9 mouse cellular contexts compared by ENCODE assay signal in genomic region chr3:152092385-152093057, GRCm38 (mm10).
DNase-seq lines count a peak whose midpoint lies in the region; ATAC-seq lines count a peak whose summit lies in the region.
"Had no signal": no experiment of that assay in that cellular context is flagged by ENCODE, and none has a peak within 500 bp of the region (broad histone marks: within the 10 kb centered on the region; RNA-seq: fewer than 3 reads in every experiment).

No protein-coding gene starts in this region.

- H3K27ac ChIP-seq in heart, embryonic 14.5 days (replicated peaks in 1 of 2; ENCODE audit: control insufficient read depth in 1 of 2, insufficient read depth in 1 of 2, low read depth in 2 of 2, low read length in 2 of 2), result no peak overlapping the region
- no peak overlapping the region for H3K27ac ChIP-seq in heart, embryonic 16.5 days (ENCODE audit: low read length)
- no peak overlapping the region for H3K27ac ChIP-seq in midbrain, embryonic 10.5 days (replicated peaks)
- H3K27ac ChIP-seq: liver, embryonic 15.5 days had no signal

- DNase-seq in heart, postnatal 14 days, result no peak
- peak; percentile 47 for DNase-seq in ZHBTc4 (ENCODE audit: low read depth, low spot score)
- DNase-seq in midbrain, embryonic 10.5 days (ENCODE audit: low spot score), result no peak
- DNase-seq in right cerebral cortex, adult 2 months (ENCODE audit: low spot score in 2 of 2), result no peak
- no peak for DNase-seq in left cerebral cortex, postnatal 14 days (ENCODE audit: low spot score in 2 of 2)
- DNase-seq in kidney, postnatal 14 days, result no peak

- no peaks in the 10 kb centered on the region for H3K27me3 ChIP-seq in heart, embryonic 14.5 days (ENCODE audit: control insufficient read depth, insufficient read depth, low read length)
- H3K27me3 ChIP-seq in heart, embryonic 16.5 days (ENCODE audit: control insufficient read depth, insufficient read depth, low read length), result no peaks in the 10 kb centered on the region
- 0 out of 2 replicates have a peak, but pooled peaks cover 10% of the 10 kb centered on the region for H3K27me3 ChIP-seq in midbrain, embryonic 10.5 days (ENCODE audit: low read depth, poor library complexity, severe bottlenecking)

- no peaks in the 10 kb centered on the region for H3K9me3 ChIP-seq in heart, embryonic 14.5 days (ENCODE audit: control insufficient read depth, low read length)
- no peaks in the 10 kb centered on the region for H3K9me3 ChIP-seq in heart, embryonic 16.5 days (replicated peaks; ENCODE audit: control insufficient read depth, low read length)
- no peaks in the 10 kb centered on the region for H3K9me3 ChIP-seq in midbrain, embryonic 10.5 days (replicated peaks)
- H3K9me3 ChIP-seq: liver, embryonic 15.5 days had no signal

- 47% methylated on average over 34 of the region's 34 CpGs for WGBS in heart, embryonic 14.5 days
- 44% methylated on average over 34 of the region's 34 CpGs for WGBS in heart, embryonic 16.5 days
- WGBS in midbrain, embryonic 10.5 days, result 56% methylated on average over 34 of the region's 34 CpGs

- H3K4me1 ChIP-seq in heart, embryonic 14.5 days (ENCODE audit: control insufficient read depth in 2 of 2, insufficient read depth in 2 of 2, low read length in 2 of 2), result no peaks in the 10 kb centered on the region
- no peaks in the 10 kb centered on the region for H3K4me1 ChIP-seq in heart, embryonic 16.5 days (ENCODE audit: control insufficient read depth, insufficient read depth, low read length)
- H3K4me1 ChIP-seq in midbrain, embryonic 10.5 days, result no peaks in the 10 kb centered on the region
- H3K4me1 ChIP-seq: liver, embryonic 15.5 days had no signal

- no peaks in the 10 kb centered on the region for H3K36me3 ChIP-seq in heart, embryonic 14.5 days (ENCODE audit: control insufficient read depth, insufficient read depth, low read length)
- H3K36me3 ChIP-seq in heart, embryonic 16.5 days (ENCODE audit: control insufficient read depth, insufficient read depth), result no peaks in the 10 kb centered on the region
- no peaks in the 10 kb centered on the region for H3K36me3 ChIP-seq in midbrain, embryonic 10.5 days
- H3K36me3 ChIP-seq: liver, embryonic 15.5 days had no signal

- H3K4me3 ChIP-seq in heart, embryonic 14.5 days (ENCODE audit: control insufficient read depth in 1 of 2, insufficient read depth in 1 of 2, low read depth in 1 of 2, low read length in 2 of 2), result peak overlapping the region; percentile 34 to 40
- H3K4me3 ChIP-seq in heart, embryonic 16.5 days (ENCODE audit: low read length), result peak overlapping the region; percentile 46
- peak overlapping the region; percentile 49 for H3K4me3 ChIP-seq in midbrain, embryonic 10.5 days
- H3K4me3 ChIP-seq: liver, embryonic 15.5 days had no signal

- intact Hi-C loops in heart, postnatal 14 days (cut with DNase I), result loop anchor here (5.0 kb wide), 1 partner anchor 275 kb away; no protein-coding TSS in a partner anchor
- intact Hi-C loops in left cerebral cortex, postnatal 14 days (cut with DNase I), result loop anchor here (2.0 kb wide), 1 partner anchor 376 kb away; no protein-coding TSS in a partner anchor

- ATAC-seq in heart, embryonic 14.5 days (ENCODE audit: insufficient number of reproducible peaks, insufficient read depth, low FRiP score, low read depth), result no peak
- no peak for ATAC-seq in heart, embryonic 16.5 days (replicated peaks; ENCODE audit: extremely low read depth, insufficient read depth, low FRiP score)

- peak overlapping the region; percentile 63 for H3K4me2 ChIP-seq in heart, embryonic 14.5 days (ENCODE audit: low read length)
- peak overlapping the region; percentile 61 for H3K4me2 ChIP-seq in heart, embryonic 16.5 days (ENCODE audit: low read depth, low read length)
- H3K4me2 ChIP-seq: liver, embryonic 15.5 days had no signal

- no peak overlapping the region for H3K9ac ChIP-seq in heart, embryonic 14.5 days (ENCODE audit: low read length)
- no peak overlapping the region; the same call in 1 of the 2 replicates for H3K9ac ChIP-seq in heart, embryonic 16.5 days (ENCODE audit: low read length)
- H3K9ac ChIP-seq: liver, embryonic 15.5 days had no signal
